Mouse (Mus musculus) testis, adult 2 months (tissue): ENCODE results near the gene Eif2b3. TPM values are rescaled to one million over a fixed set of nuclear protein-coding genes. Genes with fewer than 3 reads are reported as not detected.

Source experiments
- H3K27ac ChIP-seq: fragments of 200-500 bp; 2 replicates; pipeline ENCODE4 v1.5.1; 2012; ENCODE audit warnings: low read depth, low read length; ENCODE audit not compliant: control insufficient read depth, insufficient read depth
- H3K27me3 ChIP-seq: fragments of 200-500 bp; 2 replicates; pipeline ENCODE4 v1.6.1; 2012; ENCODE audit warnings: mild to moderate bottlenecking, low read length, moderate library complexity; ENCODE audit not compliant: control insufficient read depth, insufficient read depth
- H3K36me3 ChIP-seq: fragments of 200-500 bp; 2 replicates; pipeline ENCODE4 v1.6.1; 2012; ENCODE audit warnings: mild to moderate bottlenecking, low read length; ENCODE audit not compliant: control insufficient read depth, insufficient read depth
- H3K4me1 ChIP-seq: fragments of 200-500 bp; 2 replicates; pipeline ENCODE4 v1.6.1; 2012; ENCODE audit warnings: low read length; ENCODE audit not compliant: control insufficient read depth, insufficient read depth
- H3K4me3 ChIP-seq: fragments of 200-500 bp; 2 replicates; pipeline ENCODE4 v1.5.1; 2012; ENCODE audit warnings: low read depth, mild to moderate bottlenecking, low read length, moderate library complexity, mixed read lengths; ENCODE audit not compliant: control insufficient read depth
- CTCF ChIP-seq: fragments of 200-500 bp; IDR thresholded peaks from 2 replicates; pipeline ENCODE4 v1.5.1; 2012; ENCODE audit warnings: low read depth, mild to moderate bottlenecking, inconsistent platforms, low read length, moderate library complexity; ENCODE audit not compliant: control insufficient read depth, insufficient read depth, insufficient replicate concordance
- POLR2A ChIP-seq: fragments of 200-500 bp; IDR thresholded peaks from 2 replicates; pipeline ENCODE4 v1.6.1; 2012; ENCODE audit warnings: low read depth, mild to moderate bottlenecking, inconsistent platforms, low read length, moderate library complexity; ENCODE audit not compliant: control insufficient read depth
- polyA plus RNA-seq: library from polyadenylated mRNA; depleted of rRNA; stranded (reverse); fragments of >200 nt; gene quantifications from 2 replicates; pipeline ENCODE4 v1.2.3, GENCODE M21; 2012; rRNA removed

Gene Eif2b3
- 5.4 and 6.3 TPM in 2 replicates for polyA plus RNA-seq

DNA sequence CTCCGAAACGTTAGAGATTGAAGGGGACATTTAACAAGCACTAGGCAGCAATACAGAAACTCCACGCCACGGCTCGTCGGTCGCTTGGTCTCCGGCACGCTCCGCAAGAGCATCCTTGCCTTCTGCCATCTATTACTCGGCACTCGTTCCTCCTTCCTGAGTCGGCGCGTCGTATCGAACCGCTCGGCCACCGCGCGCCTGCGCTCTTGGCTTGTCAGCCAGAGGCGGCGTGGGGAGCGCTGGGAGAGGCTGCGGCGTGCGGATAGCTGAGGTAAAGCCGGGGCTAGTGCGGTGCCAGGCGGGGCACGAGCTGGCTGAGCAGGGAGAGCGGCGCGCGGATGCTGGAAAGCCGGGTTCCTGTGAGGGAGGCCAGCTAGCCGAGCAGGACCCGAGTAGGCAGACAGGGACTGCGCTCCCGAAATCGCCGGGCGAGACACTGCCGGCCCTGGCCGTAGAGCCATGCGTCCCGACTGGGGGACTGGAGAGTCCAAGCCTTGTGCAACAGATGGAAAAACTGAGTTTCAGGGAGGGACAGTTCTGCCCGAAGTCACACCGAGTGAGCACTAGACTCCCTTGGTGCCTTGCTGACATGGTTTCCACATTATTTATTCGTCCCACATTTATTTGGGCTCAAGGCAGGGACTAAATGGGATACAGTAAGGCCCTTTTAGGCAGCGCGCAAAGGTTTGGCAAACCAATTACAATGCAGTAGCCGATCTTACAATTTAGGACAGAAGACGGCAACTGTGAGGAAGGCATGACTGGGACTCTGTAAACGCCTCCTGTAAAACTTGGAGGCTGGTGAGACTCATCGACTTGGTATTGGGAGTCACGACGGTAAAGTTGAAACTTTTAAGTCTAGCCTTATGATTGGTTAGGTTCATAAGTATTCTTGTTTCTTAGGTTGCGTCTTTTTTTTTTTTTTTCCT lies at the start of gene Eif2b3:
Gene Eif2b3 (plus strand): TSS at position 197 of the 929 bp plus-strand sequence.
- Histone ChIP-seq H3K4me3 (peak within 1 kb of the TSS; percentile 95), H3K36me3 (no peaks in the 10 kb centered on the region), H3K27ac (peak within 1 kb of the TSS; percentile 54), H3K4me1 (no peaks in the 10 kb centered on the region; the same call in 1 of the 2 replicates), H3K27me3 (no peaks in the 10 kb centered on the region)
- no peak for TF ChIP-seq CTCF
- peak; percentile 68; the same call in 1 of the 2 replicates for TF ChIP-seq POLR2A

GRCm38 (mm10) chr4:116976503-116976902 lies 42.7 kb upstream of the Eif2b3 start:
- H3K36me3 ChIP-seq = peaks cover 2% of the 10 kb centered on the region
- no peak for TF ChIP-seq POLR2A
- TF ChIP-seq CTCF = no peak
- no peak overlapping the region for H3K27ac ChIP-seq

GRCm38 (mm10) chr4:116985681-116986080 lies 33.5 kb upstream of the Eif2b3 start:
- no peaks in the 10 kb centered on the region for H3K36me3 ChIP-seq
- TF ChIP-seq CTCF = no peak
- no peak for TF ChIP-seq POLR2A
- no peaks in the 10 kb centered on the region for H3K27me3 ChIP-seq
- H3K4me3 ChIP-seq = no peak overlapping the region
- H3K4me1 ChIP-seq = no peaks in the 10 kb centered on the region
- H3K27ac ChIP-seq = no peak overlapping the region

More at GRCm38 (mm10) chr4:116976503-116976902, 42.7 kb upstream of the Eif2b3 start:
- no peaks in the 10 kb centered on the region for H3K27me3 ChIP-seq
- no peaks in the 10 kb centered on the region for H3K4me1 ChIP-seq
- no peak overlapping the region for H3K4me3 ChIP-seq

DNA sequence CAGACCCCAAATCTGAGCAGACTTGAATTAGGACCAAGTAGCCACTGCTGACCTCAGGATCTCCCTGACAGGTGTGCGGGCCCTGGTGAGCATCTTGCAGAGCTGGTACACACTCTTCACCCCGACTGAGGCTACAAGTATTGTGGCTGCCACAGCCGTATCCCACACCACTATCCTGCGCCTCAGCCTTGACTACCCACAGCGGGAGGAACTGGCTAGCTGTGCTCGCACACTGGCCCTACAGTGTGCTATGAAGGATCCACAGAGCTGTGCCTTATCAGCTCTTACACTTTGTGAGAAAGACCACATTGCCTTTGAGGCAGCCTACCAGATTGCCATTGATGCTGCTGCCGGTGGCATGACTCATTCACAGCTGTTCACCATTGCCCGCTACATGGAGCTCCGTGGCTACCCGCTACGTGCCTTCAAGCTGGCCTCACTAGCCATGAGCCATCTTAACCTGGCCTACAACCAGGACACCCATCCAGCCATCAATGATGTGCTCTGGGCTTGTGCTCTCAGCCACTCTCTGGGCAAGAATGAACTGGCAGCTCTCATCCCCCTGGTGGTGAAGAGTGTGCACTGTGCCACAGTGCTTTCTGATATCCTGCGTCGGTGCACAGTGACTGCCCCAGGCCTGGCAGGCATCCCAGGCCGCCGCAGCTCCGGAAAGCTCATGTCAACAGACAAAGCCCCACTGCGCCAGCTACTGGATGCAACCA lies 32.6 kb upstream of the Eif2b3 start:
- no peaks in the 10 kb centered on the region for H3K36me3 ChIP-seq
- H3K4me3 ChIP-seq = no peak overlapping the region
- H3K27ac ChIP-seq = no peak overlapping the region
- TF ChIP-seq POLR2A = no peak
- peak; percentile 70; the same call in 1 of the 2 replicates for TF ChIP-seq CTCF
- H3K4me1 ChIP-seq = no peaks in the 10 kb centered on the region
- H3K27me3 ChIP-seq = no peaks in the 10 kb centered on the region

- Histone ChIP-seq H3K36me3 (no peaks in the 10 kb centered on the region), H3K27me3 (no peaks in the 10 kb centered on the region), H3K4me1 (no peaks in the 10 kb centered on the region), H3K27ac (no peak overlapping the region), H3K4me3 (no peak overlapping the region)
- no peak for TF ChIP-seq POLR2A
- TF ChIP-seq CTCF = no peak
These were observed 32.1 kb upstream of the Eif2b3 start for GRCm38 (mm10) chr4:116987122-116987456.

- Histone ChIP-seq H3K4me3 (no peak overlapping the region), H3K4me1 (peaks cover 15% of the 10 kb centered on the region), H3K27ac (no peak overlapping the region), H3K27me3 (no peaks in the 10 kb centered on the region), H3K36me3 (no peaks in the 10 kb centered on the region)
- TF ChIP-seq CTCF (no peak), POLR2A (no peak)
These were observed 29.5 kb upstream of the Eif2b3 start for GRCm38 (mm10) chr4:116989731-116990130.

DNA sequence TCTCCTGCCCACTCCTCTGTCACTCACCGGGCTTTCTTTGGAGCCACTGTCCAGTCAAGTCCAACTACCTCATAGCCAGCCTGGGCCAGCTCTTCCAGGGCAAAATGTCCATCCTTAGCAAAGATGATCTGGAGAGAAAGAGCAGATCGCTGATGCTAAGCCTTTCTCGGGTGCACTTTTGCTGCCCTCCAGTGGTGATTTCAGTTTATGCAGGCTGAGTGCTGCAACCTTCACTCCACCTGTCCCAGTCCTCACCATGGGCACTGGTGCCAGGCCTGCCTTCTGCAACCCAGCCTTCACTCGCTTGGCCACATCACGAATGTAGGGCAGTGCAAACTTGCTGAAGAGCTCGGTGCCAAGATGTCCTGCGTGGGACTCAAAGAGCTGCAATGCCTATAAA lies 27.8 kb upstream of the Eif2b3 start:
- no peak overlapping the region for H3K4me3 ChIP-seq
- no peak for TF ChIP-seq POLR2A
- TF ChIP-seq CTCF = peak; percentile 79; the same call in 1 of the 2 replicates
- H3K36me3 ChIP-seq = no peaks in the 10 kb centered on the region
- H3K4me1 ChIP-seq = peaks cover 23% of the 10 kb centered on the region
- H3K27me3 ChIP-seq = no peaks in the 10 kb centered on the region
- no peak overlapping the region for H3K27ac ChIP-seq
